Mouse (Mus musculus) kidney, embryonic 14.5 days (tissue): ENCODE data around the gene Dmp1. TPM values are rescaled to one million over a fixed set of nuclear protein-coding genes. Genes with fewer than 3 reads are reported as not detected.

ENCODE experiments used
- ATAC-seq: fragments of 200-750 bp; cut with Nextera tagmentation; 2 replicates; pipeline ENCODE4 v1.8.0; 2017; ENCODE audit warnings: moderate number of reproducible peaks, mild to moderate bottlenecking, moderate TSS enrichment, moderate library complexity; ENCODE audit not compliant: low FRiP score, low TSS enrichment
- H3K27ac ChIP-seq: fragments of 300-500 bp; sonication (generic); 2 replicates; pipeline ENCODE4 v1.5.1; 2014; ENCODE audit warnings: low read depth, mild to moderate bottlenecking, low read length, moderate library complexity, mixed read lengths
- H3K27me3 ChIP-seq: fragments of 300-500 bp; sonication (generic); 2 replicates; pipeline ENCODE4 v1.6.1; 2014; ENCODE audit warnings: mild to moderate bottlenecking, low read length; ENCODE audit not compliant: control insufficient read depth, insufficient read depth
- H3K36me3 ChIP-seq: fragments of 300-500 bp; sonication (generic); 2 replicates; pipeline ENCODE4 v1.6.1; 2014; ENCODE audit warnings: low read length, mixed read lengths; ENCODE audit not compliant: control insufficient read depth, insufficient read depth
- H3K4me1 ChIP-seq: fragments of 300-500 bp; sonication (generic); 2 replicates; pipeline ENCODE4 v1.6.1; 2014; ENCODE audit warnings: low read length, mixed read lengths; ENCODE audit not compliant: control insufficient read depth, insufficient read depth
- H3K4me2 ChIP-seq: fragments of 300-500 bp; sonication (generic); replicated peaks from 2 replicates; pipeline ENCODE4 v1.6.1; 2014; ENCODE audit warnings: low read depth, mild to moderate bottlenecking, low read length
- H3K4me3 ChIP-seq: fragments of 300-500 bp; sonication (generic); 2 replicates; pipeline ENCODE4 v1.5.1; 2014; ENCODE audit warnings: mild to moderate bottlenecking, low read length
- H3K9ac ChIP-seq: fragments of 300-500 bp; sonication (generic); 2 replicates; pipeline ENCODE4 v1.6.1; 2014; ENCODE audit warnings: low read depth, mild to moderate bottlenecking, low read length, moderate library complexity
- H3K9me3 ChIP-seq: fragments of 300-500 bp; sonication (generic); 2 replicates; pipeline ENCODE4 v1.6.1; 2016; ENCODE audit warnings: low read length; ENCODE audit not compliant: control insufficient read depth
- WGBS: fragments of 180-500 bp; shearing (Covaris S2); extraction: QIAGEN DNeasy Blood & Tissue Kit; methylation state at CpG from one replicate; pipeline ENCODE4 v1.1.7; 2014; 5-methylcytosine and 5-hydroxymethylcytosine counted together
- polyA plus RNA-seq: library from polyadenylated mRNA; unstranded; fragments of >200 nt; fragmentation: Nextera tagmentation; extraction: Ambion mirVana; gene quantifications from 2 replicates; pipeline ENCODE4 v1.2.1, GENCODE M21; 2014

Gene Dmp1
- polyA plus RNA-seq, 1 experiment from 2014 or later = not detected

- H3K4me3 ChIP-seq = no peak overlapping the region
- no peak for ATAC-seq
- H3K36me3 ChIP-seq = no peaks in the 10 kb centered on the region
- H3K27me3 ChIP-seq = no peaks in the 10 kb centered on the region
- peaks cover 3% of the 10 kb centered on the region; the same call in 1 of the 2 replicates for H3K9me3 ChIP-seq
- WGBS = 81% methylated on average over 3 of the region's 3 CpGs
- H3K27ac ChIP-seq = no peak overlapping the region
- no peak overlapping the region for H3K9ac ChIP-seq
- H3K4me1 ChIP-seq = no peaks in the 10 kb centered on the region
- H3K4me2 ChIP-seq = no peak overlapping the region
Observed at GRCm38 (mm10) chr5:104187281-104187680, 15.1 kb upstream of the Dmp1 start.

DNA sequence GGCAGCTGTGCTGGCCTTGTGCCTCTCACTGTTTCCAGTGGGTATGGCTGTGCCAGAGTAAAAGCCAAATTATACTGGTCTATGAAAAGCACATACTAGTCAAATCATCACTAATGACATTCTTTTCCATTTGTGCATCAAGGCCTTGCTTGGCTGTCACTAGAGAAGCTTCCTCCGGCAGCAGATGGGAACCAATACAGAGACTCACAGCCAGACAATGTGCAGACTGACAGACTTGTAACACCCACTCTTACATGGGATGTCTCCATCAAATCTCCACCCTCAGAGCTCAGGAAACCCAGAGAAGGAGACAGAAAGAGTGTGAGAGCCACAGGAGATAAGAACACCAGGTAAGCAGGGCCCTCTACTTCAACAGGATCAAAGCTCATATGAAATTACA is 7.3 kb upstream of the Dmp1 start:
- Histone ChIP-seq H3K4me1 (no peaks in the 10 kb centered on the region), H3K9me3 (no peaks in the 10 kb centered on the region), H3K36me3 (no peaks in the 10 kb centered on the region), H3K27ac (no peak overlapping the region), H3K27me3 (no peaks in the 10 kb centered on the region), H3K9ac (no peak overlapping the region), H3K4me2 (no peak overlapping the region), H3K4me3 (no peak overlapping the region)
- ATAC-seq = no peak
- 100% methylated on average over 1 of the region's 1 CpGs for WGBS

- H3K4me1 ChIP-seq = no peaks in the 10 kb centered on the region
- no peak for ATAC-seq
- no peak overlapping the region for H3K27ac ChIP-seq
- no peak overlapping the region for H3K4me3 ChIP-seq
- no peak overlapping the region for H3K4me2 ChIP-seq
- H3K9ac ChIP-seq = no peak overlapping the region
- no peaks in the 10 kb centered on the region for H3K36me3 ChIP-seq
- H3K9me3 ChIP-seq = no peaks in the 10 kb centered on the region
- no peaks in the 10 kb centered on the region for H3K27me3 ChIP-seq
- 93% methylated on average over 12 of the region's 12 CpGs for WGBS
Observed at GRCm38 (mm10) chr5:104201153-104201950, 1.1 kb upstream of the Dmp1 start.

- Histone ChIP-seq H3K36me3 (no peaks in the 10 kb centered on the region), H3K4me3 (no peak overlapping the region), H3K4me2 (no peak overlapping the region), H3K4me1 (no peaks in the 10 kb centered on the region), H3K27me3 (no peaks in the 10 kb centered on the region), H3K27ac (no peak overlapping the region), H3K9ac (no peak overlapping the region), H3K9me3 (no peaks in the 10 kb centered on the region)
- no peak for ATAC-seq
- WGBS = 85% methylated on average over 11 of the region's 11 CpGs
Observed at GRCm38 (mm10) chr5:104212531-104212930, 10.1 kb downstream of the Dmp1 start.

- no peaks in the 10 kb centered on the region for H3K27me3 ChIP-seq
- H3K27ac ChIP-seq = no peak overlapping the region
- no peak for ATAC-seq
- no peaks in the 10 kb centered on the region for H3K4me1 ChIP-seq
- no peaks in the 10 kb centered on the region for H3K36me3 ChIP-seq
- WGBS = 31% methylated on average over 5 of the region's 5 CpGs
- H3K4me2 ChIP-seq = no peak overlapping the region
- no peak overlapping the region for H3K9ac ChIP-seq
- no peaks in the 10 kb centered on the region for H3K9me3 ChIP-seq
- H3K4me3 ChIP-seq = no peak overlapping the region
Observed at GRCm38 (mm10) chr5:104218926-104219325, 16.5 kb downstream of the Dmp1 start.

- H3K4me3 ChIP-seq = no peak overlapping the region
- 62% methylated on average over 3 of the region's 3 CpGs for WGBS
Observed at GRCm38 (mm10) chr5:104224299-104224698, 21.9 kb downstream of the Dmp1 start.

GRCm38 (mm10) chr5:104224750-104225149 is 22.3 kb downstream of the Dmp1 start:
- Histone ChIP-seq H3K9me3 (no peaks in the 10 kb centered on the region), H3K9ac (no peak overlapping the region), H3K4me1 (no peaks in the 10 kb centered on the region), H3K27me3 (no peaks in the 10 kb centered on the region), H3K36me3 (no peaks in the 10 kb centered on the region), H3K27ac (no peak overlapping the region), H3K4me3 (no peak overlapping the region), H3K4me2 (no peak overlapping the region)
- no peak for ATAC-seq

More at GRCm38 (mm10) chr5:104224299-104224698, 21.9 kb downstream of the Dmp1 start:
- Histone ChIP-seq H3K4me2 (no peak overlapping the region), H3K9me3 (no peaks in the 10 kb centered on the region), H3K9ac (no peak overlapping the region), H3K27me3 (no peaks in the 10 kb centered on the region), H3K27ac (no peak overlapping the region), H3K36me3 (no peaks in the 10 kb centered on the region), H3K4me1 (no peaks in the 10 kb centered on the region)
- ATAC-seq = no peak

- 41% methylated on average over 1 of the region's 1 CpGs for WGBS
- H3K27me3 ChIP-seq = no peaks in the 10 kb centered on the region
- no peak overlapping the region for H3K27ac ChIP-seq
Observed at GRCm38 (mm10) chr5:104228497-104228896, 26.1 kb downstream of the Dmp1 start.

GRCm38 (mm10) chr5:104236741-104237140 is 34.3 kb downstream of the Dmp1 start:
- H3K4me1 ChIP-seq = no peaks in the 10 kb centered on the region
- no peaks in the 10 kb centered on the region for H3K9me3 ChIP-seq
- ATAC-seq = no peak
- no peaks in the 10 kb centered on the region for H3K36me3 ChIP-seq
- H3K9ac ChIP-seq = no peak overlapping the region
- no peaks in the 10 kb centered on the region for H3K27me3 ChIP-seq
- no peak overlapping the region for H3K4me2 ChIP-seq
- H3K27ac ChIP-seq = no peak overlapping the region
- WGBS = 81% methylated on average over 8 of the region's 8 CpGs
- no peak overlapping the region for H3K4me3 ChIP-seq

More at GRCm38 (mm10) chr5:104228497-104228896, 26.1 kb downstream of the Dmp1 start:
- Histone ChIP-seq H3K36me3 (no peaks in the 10 kb centered on the region), H3K4me2 (no peak overlapping the region), H3K9ac (no peak overlapping the region), H3K4me1 (no peaks in the 10 kb centered on the region), H3K9me3 (no peaks in the 10 kb centered on the region), H3K4me3 (no peak overlapping the region)
- no peak for ATAC-seq
